Mouse (Mus musculus): ENCODE measurements around the gene Hist1h2ae.

GRCm38 (mm10) chr13:23534368-23535131 is 36.5 kb downstream of the Hist1h2ae start:
- no peak for TF ChIP-seq POLR2A (IDR thresholded peaks at IDR 0.05; ENCODE audit: extremely low read depth, insufficient read depth, low read length)
- no peak for TF ChIP-seq CTCF (IDR thresholded peaks at IDR 0.05; ENCODE audit: low read depth, low read length)

Measured in liver, adult 2 months (tissue).